Mouse (Mus musculus) intestine, embryonic 14.5 days (tissue): ENCODE measurements around the gene Ppp1r36. TPM values are rescaled to one million over a fixed set of nuclear protein-coding genes. Genes with fewer than 3 reads are reported as not detected.
"Not testable (repeated sequence)": the region's sequence is repeated elsewhere in the genome, so short reads cannot be mapped to it uniquely, and the experiment has no call there.

ENCODE experiments used
- ATAC-seq: fragments of 200-750 bp; cut with Nextera tagmentation; replicated peaks from 2 replicates; pipeline ENCODE4 v1.8.0; 2017; ENCODE audit warnings: low read depth, moderate number of reproducible peaks, moderate TSS enrichment, moderate library complexity; ENCODE audit not compliant: low FRiP score, low TSS enrichment
- DNase-seq: peaks from one replicate; pipeline ENCODE4 v3.0.0-alpha.2; 2018; ENCODE audit warnings: low spot score
- H3K27ac ChIP-seq: fragments of 300-500 bp; sonication (generic); 2 replicates; pipeline ENCODE4 v1.5.1; 2014; ENCODE audit warnings: low read depth, mild to moderate bottlenecking, control low read depth
- H3K27me3 ChIP-seq: fragments of 300-500 bp; sonication (generic); replicated peaks from 2 replicates; pipeline ENCODE4 v1.6.1; 2014; ENCODE audit warnings: low read length, control low read depth; ENCODE audit not compliant: control insufficient read depth, insufficient read depth
- H3K36me3 ChIP-seq: fragments of 300-500 bp; sonication (generic); 2 replicates; pipeline ENCODE4 v1.6.1; 2014; ENCODE audit warnings: low read length, control low read depth; ENCODE audit not compliant: control insufficient read depth, insufficient read depth
- H3K4me1 ChIP-seq: fragments of 300-500 bp; sonication (generic); replicated peaks from 2 replicates; pipeline ENCODE4 v1.6.1; 2014; ENCODE audit warnings: low read length, control low read depth, mixed read lengths; ENCODE audit not compliant: control insufficient read depth, insufficient read depth
- H3K4me2 ChIP-seq: fragments of 300-500 bp; sonication (generic); 2 replicates; pipeline ENCODE4 v1.6.1; 2014; ENCODE audit warnings: low read length
- H3K4me3 ChIP-seq: fragments of 300-500 bp; sonication (generic); 2 replicates; pipeline ENCODE4 v1.5.1; 2014; ENCODE audit warnings: low read depth, low read length, control low read depth, mixed read lengths
- H3K9ac ChIP-seq: fragments of 300-500 bp; sonication (generic); 2 replicates; pipeline ENCODE4 v1.6.1; 2014; ENCODE audit warnings: mild to moderate bottlenecking, low read length
- H3K9me3 ChIP-seq: fragments of 300-500 bp; sonication (generic); 2 replicates; pipeline ENCODE4 v1.6.1; 2016; ENCODE audit warnings: low read length, control low read depth; ENCODE audit not compliant: control insufficient read depth
- WGBS: fragments of 180-500 bp; shearing (Covaris S2); extraction: QIAGEN DNeasy Blood & Tissue Kit; methylation state at CpG from one replicate; pipeline ENCODE4 v1.1.7; 2014; 5-methylcytosine and 5-hydroxymethylcytosine counted together
- polyA plus RNA-seq: library from polyadenylated mRNA; unstranded; fragments of >200 nt; fragmentation: Nextera tagmentation; extraction: Ambion mirVana; gene quantifications from 2 replicates; pipeline ENCODE4 v1.2.1, GENCODE M21; 2014

Ppp1r36 gene
- polyA plus RNA-seq, 1 experiment from 2014 or later: 1.9 TPM

DNA sequence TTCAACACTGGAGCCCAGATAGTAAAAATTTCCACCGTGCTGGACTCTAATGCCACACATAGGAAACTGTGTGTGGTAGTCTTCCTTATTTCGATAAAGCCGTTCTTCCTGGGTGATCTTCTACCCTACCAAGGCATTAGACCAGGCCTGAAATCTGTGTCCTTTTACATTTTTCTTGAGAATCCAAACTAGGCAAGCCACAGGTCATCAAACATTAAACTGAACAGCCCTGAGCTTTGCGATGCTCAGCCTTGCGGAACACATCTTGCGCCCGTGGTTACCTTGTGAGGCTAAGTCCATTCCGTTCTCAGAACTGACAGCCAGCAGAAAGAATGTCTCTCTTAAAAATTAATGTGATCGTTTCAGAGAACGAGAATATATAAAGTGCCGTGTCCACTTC lies 28.9 kb downstream of the Ppp1r36 start:
- Histone ChIP-seq H3K4me1 (0 out of 2 replicates have a peak, but pooled peaks cover 2% of the 10 kb centered on the region), H3K9ac (no peak overlapping the region), H3K9me3 (no peaks in the 10 kb centered on the region), H3K4me2 (no peak overlapping the region), H3K27me3 (no peaks in the 10 kb centered on the region), H3K27ac (no peak overlapping the region), H3K4me3 (no peak overlapping the region), H3K36me3 (no peaks in the 10 kb centered on the region)
- ATAC-seq (no peak), DNase-seq (no peak)
- 81% methylated on average over 11 of the region's 11 CpGs for WGBS

DNA sequence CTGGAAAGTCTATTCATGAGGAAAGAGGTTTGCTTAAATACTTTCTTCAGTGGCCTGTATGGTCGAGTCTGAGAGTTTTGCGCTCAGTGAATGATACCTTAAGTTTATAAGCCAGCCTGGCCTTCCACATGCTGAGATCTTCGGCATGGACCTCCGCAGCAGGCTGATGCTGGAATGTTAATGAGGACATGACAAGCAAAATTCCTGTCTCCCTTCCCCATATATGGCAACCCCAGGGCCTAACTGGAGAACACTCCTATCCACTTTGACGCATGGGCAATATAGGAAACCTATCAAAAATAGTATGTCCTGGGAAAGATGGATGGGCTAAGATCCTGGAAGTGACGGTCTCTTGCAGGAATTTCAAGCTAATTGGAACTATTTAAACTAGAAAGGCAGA lies 30.8 kb downstream of the Ppp1r36 start:
- no peaks in the 10 kb centered on the region for H3K27me3 ChIP-seq
- no peak overlapping the region for H3K9ac ChIP-seq
- WGBS: 51% methylated on average over 6 of the region's 6 CpGs
- H3K9me3 ChIP-seq: no peaks in the 10 kb centered on the region
- no peaks in the 10 kb centered on the region for H3K36me3 ChIP-seq
- ATAC-seq (no peak), DNase-seq (no peak)
- peak overlapping the region; percentile 21; the same call in 1 of the 2 replicates for H3K4me2 ChIP-seq
- H3K4me1 ChIP-seq: 0 out of 2 replicates have a peak, but pooled peaks cover 2% of the 10 kb centered on the region
- H3K4me3 ChIP-seq: no peak overlapping the region
- H3K27ac ChIP-seq: peak overlapping the region; percentile 39; the same call in 1 of the 2 replicates

DNA sequence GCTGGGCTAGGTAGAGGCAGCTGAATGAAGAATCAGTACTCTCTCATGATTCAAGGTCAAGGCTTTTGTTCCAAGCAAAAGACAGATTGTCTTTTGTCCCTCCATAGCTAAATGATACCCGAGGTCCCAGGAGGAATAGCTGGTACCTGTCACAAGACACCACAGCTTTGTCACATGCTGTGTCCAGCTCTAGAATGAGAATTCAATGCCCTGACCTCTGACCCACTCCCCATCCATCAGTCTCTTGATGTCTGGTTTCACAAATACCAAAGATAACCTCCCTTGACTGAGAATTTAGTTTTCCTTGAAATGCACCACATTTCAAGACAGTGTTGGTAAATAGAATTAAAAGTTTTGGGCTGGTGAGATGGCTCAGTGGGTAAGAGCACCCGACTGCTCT lies 34.9 kb downstream of the Ppp1r36 start:
- no peak overlapping the region for H3K4me2 ChIP-seq
- 0 out of 2 replicates have a peak, but pooled peaks cover 2% of the 10 kb centered on the region for H3K4me1 ChIP-seq
- H3K9me3 ChIP-seq: no peaks in the 10 kb centered on the region
- no peak overlapping the region for H3K27ac ChIP-seq
- H3K27me3 ChIP-seq: no peaks in the 10 kb centered on the region
- no peak for ATAC-seq
- 34% methylated on average over 2 of the region's 2 CpGs for WGBS
- H3K9ac ChIP-seq: no peak overlapping the region
- H3K4me3 ChIP-seq: no peak overlapping the region
- no peak for DNase-seq
- no peaks in the 10 kb centered on the region for H3K36me3 ChIP-seq

DNA sequence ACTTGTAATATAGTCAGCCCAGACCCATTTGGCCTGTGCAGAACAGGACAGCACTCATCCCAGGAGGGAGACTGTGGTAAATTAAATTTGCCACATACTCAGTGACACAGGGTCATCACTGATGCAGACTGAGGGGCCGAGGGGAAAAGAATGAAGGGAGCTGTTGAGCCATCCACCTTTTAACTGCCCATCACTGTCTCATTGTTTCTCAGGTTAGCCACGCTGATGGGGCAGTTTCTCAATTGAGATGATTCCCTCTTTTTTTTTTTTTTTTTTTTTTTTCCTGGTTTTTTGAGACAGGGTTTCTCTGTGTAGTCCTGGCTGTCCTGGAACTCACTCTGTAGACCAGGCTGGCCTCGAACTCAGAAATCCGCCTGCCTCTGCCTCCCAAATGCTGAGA lies 41.1 kb downstream of the Ppp1r36 start:
- H3K9ac ChIP-seq, H3K4me1 ChIP-seq, H3K4me2 ChIP-seq, H3K4me3 ChIP-seq, ATAC-seq, H3K27me3 ChIP-seq, H3K9me3 ChIP-seq, H3K36me3 ChIP-seq, DNase-seq: not testable (repeated sequence)
- H3K27ac ChIP-seq: peak overlapping the region; percentile 14; the same call in 1 of the 2 replicates
- WGBS: 81% methylated on average over 4 of the region's 4 CpGs

DNA sequence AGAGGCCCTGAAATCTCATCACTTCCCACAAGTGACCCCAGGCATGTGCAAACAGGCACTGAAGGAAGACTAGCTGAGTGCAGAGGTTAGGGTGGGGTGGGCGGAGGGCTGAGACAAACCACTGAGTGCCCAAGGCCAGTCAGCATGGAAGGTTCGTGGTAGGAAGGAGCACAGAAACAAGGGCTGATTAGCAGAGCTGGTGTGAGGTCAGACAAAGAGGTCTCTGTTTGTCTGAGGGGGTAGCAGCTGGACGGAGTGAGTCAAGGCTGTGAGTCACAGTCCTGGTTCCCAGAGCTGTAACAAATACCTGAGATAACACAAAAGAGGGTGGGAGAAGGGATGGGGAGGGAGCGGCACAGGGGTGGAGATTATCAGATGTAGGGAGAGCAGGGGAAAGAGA lies 41.7 kb downstream of the Ppp1r36 start:
- no peak for DNase-seq
- no peak overlapping the region for H3K4me3 ChIP-seq
- peak overlapping the region; percentile 14; the same call in 1 of the 2 replicates for H3K27ac ChIP-seq
- WGBS: 43% methylated on average over 4 of the region's 4 CpGs
- H3K4me1 ChIP-seq: 0 out of 2 replicates have a peak, but pooled peaks cover 2% of the 10 kb centered on the region
- no peaks in the 10 kb centered on the region for H3K27me3 ChIP-seq
- peak; percentile 78 for ATAC-seq
- no peaks in the 10 kb centered on the region for H3K9me3 ChIP-seq
- H3K36me3 ChIP-seq: no peaks in the 10 kb centered on the region
- H3K4me2 ChIP-seq: no peak overlapping the region
- no peak overlapping the region for H3K9ac ChIP-seq

DNA sequence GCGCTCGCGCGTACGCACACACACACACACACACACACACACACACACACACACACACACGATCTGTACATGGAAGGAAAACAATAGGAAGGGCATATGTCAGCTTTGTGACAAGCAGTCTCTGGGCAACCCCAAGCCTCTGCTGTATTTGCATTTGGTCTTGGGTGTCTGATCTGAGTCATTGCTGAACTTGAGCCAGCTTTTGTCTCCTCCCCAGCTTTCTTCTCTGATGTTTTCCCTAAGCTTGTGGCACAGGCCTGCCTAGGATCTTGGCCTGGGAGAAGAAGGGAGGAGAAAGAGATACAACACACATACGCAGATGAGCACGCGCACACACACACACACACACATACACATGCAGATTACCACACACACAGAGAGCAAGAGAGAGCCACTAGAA lies 46.1 kb downstream of the Ppp1r36 start:
- WGBS: 86% methylated on average over 9 of the region's 9 CpGs
- Histone ChIP-seq H3K4me1 (0 out of 2 replicates have a peak, but pooled peaks cover 8% of the 10 kb centered on the region), H3K27me3 (no peaks in the 10 kb centered on the region), H3K36me3 (no peaks in the 10 kb centered on the region), H3K4me2 (no peak overlapping the region), H3K9ac (no peak overlapping the region), H3K9me3 (no peaks in the 10 kb centered on the region), H3K27ac (no peak overlapping the region), H3K4me3 (no peak overlapping the region)
- DNase-seq (no peak), ATAC-seq (no peak)

DNA sequence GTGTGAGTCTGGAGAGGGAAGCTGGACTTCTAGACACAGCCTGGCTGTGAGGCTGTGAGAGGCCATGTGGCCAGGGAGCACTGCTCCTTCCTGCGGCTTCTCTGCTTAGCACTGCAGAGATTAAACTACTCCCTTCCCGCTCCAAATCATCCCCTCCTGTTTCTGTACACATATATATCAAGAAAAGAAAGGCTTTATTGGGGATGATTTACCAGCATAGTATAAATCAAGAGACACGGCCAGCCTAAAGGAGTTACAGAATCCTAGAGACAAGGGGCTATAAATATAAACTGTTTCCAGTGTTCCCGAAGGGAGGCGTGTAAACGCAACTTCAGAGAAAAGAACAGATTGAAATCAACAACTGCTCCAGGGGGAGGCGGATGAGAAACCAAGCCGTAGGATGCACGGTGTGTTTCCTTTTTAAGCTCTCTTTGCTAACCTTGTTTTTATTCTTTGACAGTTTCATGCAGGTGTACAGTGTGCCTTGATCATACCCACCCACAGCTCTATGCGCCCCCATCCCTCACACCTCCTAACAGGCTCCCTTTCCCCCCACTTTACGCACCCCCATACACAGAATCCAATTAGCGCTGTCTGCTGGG lies 47.4 kb downstream of the Ppp1r36 start:
- no peak overlapping the region for H3K27ac ChIP-seq
- H3K27me3 ChIP-seq: no peaks in the 10 kb centered on the region
- H3K9ac ChIP-seq: no peak overlapping the region

DNA sequence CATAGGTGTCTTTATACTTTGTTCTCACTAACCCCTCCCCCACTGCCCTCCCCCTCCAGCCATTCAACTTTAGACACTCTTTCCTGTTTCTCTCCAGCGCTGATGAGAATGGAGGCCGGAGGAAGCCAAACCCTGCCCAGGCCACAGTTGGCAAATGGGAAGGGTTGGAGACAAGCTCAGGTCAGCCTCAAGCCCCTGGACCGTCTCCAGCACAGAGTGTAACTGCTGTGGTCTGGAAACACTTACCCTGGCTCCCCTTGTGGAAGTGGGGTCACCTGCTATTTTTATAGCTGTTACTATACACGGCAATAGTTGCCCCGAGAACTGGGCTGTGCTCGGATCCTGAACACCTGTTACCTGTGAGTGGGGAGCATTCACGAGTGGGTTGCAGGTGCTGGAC lies 49.3 kb downstream of the Ppp1r36 start:
- no peak for DNase-seq
- Histone ChIP-seq H3K36me3 (no peaks in the 10 kb centered on the region), H3K9ac (no peak overlapping the region), H3K27ac (no peak overlapping the region), H3K4me2 (no peak overlapping the region), H3K27me3 (no peaks in the 10 kb centered on the region), H3K4me1 (0 out of 2 replicates have a peak, but pooled peaks cover 8% of the 10 kb centered on the region), H3K4me3 (no peak overlapping the region), H3K9me3 (no peaks in the 10 kb centered on the region)
- ATAC-seq: no peak
- WGBS: 75% methylated on average over 7 of the region's 7 CpGs

More for the DNA sequence above, 47.4 kb downstream of the Ppp1r36 start:
- Histone ChIP-seq H3K4me2 (peak overlapping the region; percentile 2; the same call in 1 of the 2 replicates), H3K4me3 (no peak overlapping the region), H3K36me3 (no peaks in the 10 kb centered on the region), H3K9me3 (no peaks in the 10 kb centered on the region), H3K4me1 (0 out of 2 replicates have a peak, but pooled peaks cover 8% of the 10 kb centered on the region)
- ATAC-seq (0 out of 2 replicates have a peak, but pooled peaks have one; percentile 59), DNase-seq (no peak)
- 31% methylated on average over 12 of the region's 12 CpGs for WGBS

DNA sequence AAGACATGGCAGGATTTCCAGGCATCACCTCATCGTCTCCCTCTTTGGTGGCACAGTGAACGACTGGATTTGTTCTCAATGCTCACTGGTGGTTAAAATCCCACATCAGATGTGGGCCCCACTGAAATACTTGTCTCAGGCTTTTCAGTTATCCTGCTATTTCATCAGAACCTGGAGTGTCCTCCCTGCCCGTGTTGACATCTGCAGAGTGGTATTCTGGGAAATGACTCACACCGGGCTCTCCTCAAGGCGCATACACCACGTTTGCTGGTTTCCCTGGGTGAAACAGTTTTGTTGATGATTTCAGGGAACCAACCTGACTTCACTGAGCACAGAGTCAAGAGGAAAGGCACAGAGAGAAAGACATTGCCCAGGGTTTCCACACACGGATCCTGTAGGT lies 49.9 kb downstream of the Ppp1r36 start:
- Histone ChIP-seq H3K27me3 (no peaks in the 10 kb centered on the region), H3K9ac (no peak overlapping the region), H3K4me3 (no peak overlapping the region), H3K4me1 (0 out of 2 replicates have a peak, but pooled peaks cover 8% of the 10 kb centered on the region), H3K9me3 (no peaks in the 10 kb centered on the region), H3K27ac (no peak overlapping the region), H3K36me3 (no peaks in the 10 kb centered on the region), H3K4me2 (no peak overlapping the region)
- 56% methylated on average over 7 of the region's 7 CpGs for WGBS
- no peak for ATAC-seq
- no peak for DNase-seq
